Mouse (Mus musculus) thymus, postnatal 14 days (tissue): Measurements from ENCODE around the gene Acr.
A peak's percentile ranks its signal among the peaks of the same experiment; 100 is the strongest.

Experiments used
- DNase-seq: peaks from one replicate; pipeline ENCODE4 v3.0.0; 2021

The Acr gene

GRCm38 (mm10) chr15:89548837-89549236, 19.3 kb upstream of the Acr start:
- no peak for DNase-seq

GRCm38 (mm10) chr15:89550506-89550905, 17.6 kb upstream of the Acr start:
- DNase-seq: no peak

DNA sequence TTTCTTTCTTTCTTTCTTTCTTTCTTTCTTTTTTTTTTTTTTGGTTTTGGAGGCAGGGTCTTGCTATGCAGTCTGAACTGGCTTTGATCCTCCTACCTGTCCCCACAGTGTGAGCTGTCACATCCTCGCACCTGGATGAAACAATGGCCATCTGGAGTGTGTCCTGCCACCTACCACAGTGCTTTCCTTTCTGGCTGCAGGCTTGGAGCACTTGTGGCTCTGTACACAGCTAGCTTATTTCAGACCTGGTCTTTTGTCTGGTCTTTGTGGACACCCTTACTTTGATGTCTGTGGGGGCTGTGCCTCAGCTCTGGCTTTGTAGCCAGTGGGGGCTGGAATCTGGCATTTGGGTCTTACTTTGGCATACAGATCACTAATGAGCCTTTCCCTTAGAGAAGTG, 16.4 kb upstream of the Acr start:
- DNase-seq: no peak

- DNase-seq: no peak
These were observed 12.5 kb upstream of the Acr start for GRCm38 (mm10) chr15:89555591-89555990.

- DNase-seq: no peak
These were observed 11.5 kb upstream of the Acr start for GRCm38 (mm10) chr15:89556401-89557178.

GRCm38 (mm10) chr15:89557179-89557995, 10.7 kb upstream of the Acr start:
- no peak for DNase-seq

- no peak for DNase-seq
These were observed 10.1 kb upstream of the Acr start for GRCm38 (mm10) chr15:89557996-89558390.

DNA sequence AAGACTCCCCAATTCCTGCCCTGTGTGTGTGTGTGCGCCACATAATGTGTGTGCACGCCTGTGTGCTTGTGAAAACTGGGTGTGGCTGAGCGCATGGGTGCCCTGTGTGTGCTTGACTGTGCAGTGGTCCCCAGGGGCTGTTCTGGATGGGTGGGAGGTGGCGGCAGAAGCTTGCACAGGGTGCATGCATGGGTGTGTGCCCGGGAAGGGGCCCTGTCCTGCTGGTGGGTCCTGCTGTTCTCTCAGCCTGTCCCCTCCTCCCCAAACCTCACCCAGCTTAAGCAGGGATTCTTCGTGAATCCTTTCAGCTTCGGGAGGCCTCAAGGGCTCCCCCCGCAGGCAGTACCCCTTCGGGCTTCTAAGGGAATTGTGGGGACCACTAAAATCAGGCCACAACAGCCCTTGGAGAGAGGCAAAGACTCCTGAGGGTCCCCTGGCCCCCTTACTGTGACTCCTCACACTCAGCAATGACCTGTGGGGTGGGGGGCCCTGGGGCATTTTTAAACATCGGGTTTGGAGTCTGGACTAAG, 8.9 kb upstream of the Acr start:
- DNase-seq: no peak

DNA sequence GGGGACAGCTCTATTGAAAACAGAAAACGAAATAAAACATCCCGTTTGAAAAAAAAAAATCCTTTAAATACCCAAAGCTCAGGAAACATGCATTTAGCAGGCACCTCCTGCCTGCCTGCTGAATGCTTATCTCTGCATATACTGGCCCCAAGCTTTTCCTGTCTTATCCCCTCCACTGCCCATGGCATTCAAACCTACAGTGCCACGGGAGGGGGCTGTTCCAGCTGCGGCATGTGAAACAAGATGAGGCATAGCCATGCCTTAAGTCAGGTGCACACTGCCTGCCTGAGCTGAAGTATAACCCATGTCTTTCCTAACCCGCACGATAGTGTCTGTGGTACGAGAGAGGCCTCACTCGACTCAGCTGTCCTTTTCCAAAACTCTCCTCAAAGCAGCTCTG, 4.0 kb downstream of the Acr start:
- no peak for DNase-seq

DNA sequence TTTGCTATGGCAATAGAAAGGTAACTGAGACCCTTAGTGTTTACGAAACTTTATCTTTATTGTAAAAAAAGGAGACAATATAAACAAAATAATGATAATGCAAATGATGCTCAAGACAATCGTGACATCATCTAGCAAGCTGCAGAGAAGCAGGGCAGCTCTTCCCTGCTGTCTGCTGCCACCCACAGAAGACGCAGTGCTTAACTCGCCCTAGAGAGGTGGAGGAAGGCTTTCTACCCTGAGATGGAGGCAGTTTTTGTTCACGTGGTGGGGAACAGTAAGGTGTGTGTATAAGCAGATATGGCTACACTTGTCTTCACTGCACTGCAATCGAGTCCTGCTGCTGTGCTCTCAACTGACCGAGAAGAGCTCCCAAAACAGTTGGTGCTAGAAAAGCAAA, 14.4 kb downstream of the Acr start:
- DNase-seq: no peak

GRCm38 (mm10) chr15:89585101-89585500, 17.0 kb downstream of the Acr start:
- DNase-seq: no peak

DNA sequence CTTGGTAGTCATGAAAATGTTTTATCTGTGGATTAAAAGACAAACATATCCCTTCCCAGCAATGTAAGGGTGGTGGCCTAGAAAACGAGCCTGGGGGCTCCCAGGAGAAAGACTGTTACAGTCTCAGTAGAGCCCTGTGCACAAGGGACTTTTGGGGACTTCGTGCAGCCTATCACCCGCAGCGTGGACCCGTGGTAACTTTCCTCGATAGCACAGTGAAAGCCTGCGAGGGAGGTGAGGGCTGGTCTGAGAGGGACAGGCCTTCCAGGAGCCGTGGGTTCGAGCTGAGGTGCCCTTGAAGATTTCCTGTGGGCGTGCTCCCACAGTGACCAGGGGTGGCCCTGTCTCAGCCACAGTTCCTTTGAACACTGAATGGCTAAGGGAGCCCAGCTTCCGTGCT, 17.5 kb downstream of the Acr start:
- no peak for DNase-seq

GRCm38 (mm10) chr15:89589146-89589545, 21.0 kb downstream of the Acr start:
- DNase-seq: no peak

- DNase-seq: no peak
These were observed 23.2 kb downstream of the Acr start for GRCm38 (mm10) chr15:89591317-89591716.

DNA sequence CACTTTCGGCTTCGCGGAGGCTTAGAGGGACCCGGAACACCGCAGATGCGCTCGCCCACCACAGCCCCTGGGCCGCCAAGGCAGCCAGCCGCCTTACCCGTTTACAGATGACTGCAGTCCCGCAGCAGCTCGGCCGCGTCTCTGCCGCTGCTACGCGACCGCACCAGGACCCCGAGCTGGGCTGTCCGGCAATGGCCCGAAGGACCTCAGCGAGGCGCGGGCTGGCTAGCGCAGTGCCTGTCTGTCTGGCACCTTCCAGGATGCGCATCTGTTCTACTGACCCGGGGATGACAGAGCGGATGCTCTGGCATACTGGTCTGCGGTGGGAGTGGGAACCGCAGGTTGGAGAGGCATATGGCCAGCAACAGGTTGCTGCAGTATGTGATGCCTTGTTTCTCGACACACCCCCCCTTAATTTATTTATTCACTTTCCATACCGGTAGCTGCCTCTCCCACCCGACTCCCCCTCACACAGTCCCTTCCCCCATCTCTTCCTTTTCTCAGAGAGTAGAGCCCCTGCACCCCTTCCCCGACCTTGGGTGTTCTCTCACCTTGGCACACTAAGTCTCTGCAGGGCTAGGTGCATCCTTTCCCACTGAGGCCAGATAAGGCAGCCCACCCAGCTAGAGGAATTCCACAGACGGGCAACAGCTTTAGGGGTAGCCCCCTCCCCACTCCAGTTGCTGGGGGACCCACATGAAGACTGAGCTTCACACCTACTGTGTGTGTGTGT, 23.8 kb downstream of the Acr start, which contains the start of gene Rabl2:
Gene Rabl2 (minus strand): TSS at position 201 of the 733 bp plus-strand sequence.
- peak; percentile 77 for DNase-seq

- no peak for DNase-seq
These were observed 24.4 kb downstream of the Acr start for GRCm38 (mm10) chr15:89592548-89592947.

- DNase-seq: no peak
These were observed 37.9 kb downstream of the Acr start for GRCm38 (mm10) chr15:89605822-89606570.

DNA sequence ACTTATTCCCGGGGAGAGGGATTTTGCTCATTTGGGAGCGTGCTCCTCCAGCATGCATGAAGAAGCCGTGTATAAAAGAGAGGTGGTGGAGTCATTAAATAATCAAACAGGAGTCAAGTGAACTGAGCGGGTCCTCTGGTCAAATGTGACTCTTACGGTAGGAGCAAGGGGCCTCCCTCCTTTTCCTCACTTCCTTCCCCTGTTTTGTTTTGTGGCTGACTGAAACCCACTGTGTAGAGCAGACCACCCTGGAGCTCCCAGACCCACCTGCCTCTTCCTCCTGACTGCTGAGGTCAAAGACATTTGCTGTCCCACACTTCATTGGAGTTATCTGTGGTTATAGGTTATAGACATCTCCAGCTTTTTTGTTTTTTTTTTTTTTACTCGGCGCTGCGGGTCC, 39.4 kb downstream of the Acr start:
- no peak for DNase-seq

DNA sequence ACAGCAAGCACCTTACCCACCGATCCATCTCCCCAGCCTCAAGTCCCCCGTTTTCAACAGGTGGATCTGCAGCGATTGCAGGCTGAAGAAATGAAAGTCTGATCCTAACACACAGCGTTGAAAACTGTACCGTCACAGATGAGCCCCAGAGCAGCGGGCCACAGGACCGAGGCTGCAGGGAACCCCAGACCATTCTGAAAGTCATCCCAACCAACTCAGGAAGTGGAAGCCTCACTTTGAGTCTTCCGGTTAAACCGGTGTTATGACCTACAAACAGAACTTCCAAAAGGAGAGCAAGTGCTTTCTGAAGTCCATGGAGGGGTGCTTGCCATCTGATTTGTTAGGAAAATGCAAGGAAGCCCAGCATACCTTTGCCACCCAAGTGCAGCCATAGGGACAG, 39.8 kb downstream of the Acr start:
- DNase-seq: no peak

- DNase-seq: peak; percentile 14
These were observed 54.3 kb downstream of the Acr start for GRCm38 (mm10) chr15:89622312-89622958.

DNA sequence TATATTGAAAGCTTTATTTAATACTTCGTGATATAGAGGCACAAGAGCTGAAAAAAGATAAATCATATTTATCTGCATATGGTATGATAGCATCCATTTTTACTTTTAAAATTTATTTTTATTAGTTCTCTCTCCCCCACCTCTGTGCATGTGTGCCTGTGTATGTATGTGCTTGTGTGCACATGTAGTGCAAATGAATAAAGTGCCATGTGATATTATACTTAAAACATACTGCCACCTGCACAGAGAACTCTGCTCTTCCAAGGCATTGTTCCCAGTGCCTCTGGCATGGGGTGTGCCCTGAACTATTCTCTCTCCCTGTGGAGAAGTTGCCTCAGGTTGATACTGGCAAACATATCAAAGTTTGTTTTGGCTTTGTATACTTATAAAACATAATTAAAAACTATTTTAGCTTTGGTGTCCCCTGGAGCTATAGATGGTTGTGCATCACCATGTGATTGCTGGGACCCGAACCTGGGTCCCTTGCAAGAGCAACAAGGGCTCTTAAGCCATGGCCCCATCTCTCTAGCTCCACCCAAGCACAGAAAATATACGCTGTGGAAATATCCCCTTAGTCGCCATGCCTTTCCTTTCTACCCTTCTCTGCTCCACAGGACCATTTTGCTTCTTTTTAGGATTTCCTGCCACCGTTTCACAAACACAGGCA, 55.0 kb downstream of the Acr start:
- no peak for DNase-seq

GRCm38 (mm10) chr15:89623626-89623959, 55.5 kb downstream of the Acr start:
- DNase-seq: peak; percentile 50
